ENCODE assay signal across 23 mouse cellular contexts in genomic region chr15:8868021-8868420, GRCm38 (mm10).
"Had no signal": no experiment of that assay in that cellular context is flagged by ENCODE, and none has a peak within 500 bp of the region (broad histone marks: within the 10 kb centered on the region; RNA-seq: fewer than 3 reads in every experiment).

No protein-coding gene starts in this region.

- H3K4me2 ChIP-seq: heart, embryonic 11.5 days; heart, embryonic 13.5 days; heart, embryonic 15.5 days; hindbrain, embryonic 13.5 days; hindbrain, embryonic 15.5 days; kidney, embryonic 15.5 days; limb, embryonic 13.5 days; limb, embryonic 15.5 days had no signal

- H3K9me3 ChIP-seq: heart, embryonic 13.5 days; heart, embryonic 15.5 days; hindbrain, embryonic 13.5 days; hindbrain, embryonic 15.5 days; kidney, embryonic 15.5 days; limb, embryonic 13.5 days; limb, embryonic 15.5 days had no signal

- H3K9ac ChIP-seq: forebrain, postnatal 0 days; heart, embryonic 13.5 days; heart, embryonic 15.5 days; hindbrain, embryonic 13.5 days; hindbrain, embryonic 15.5 days; kidney, embryonic 15.5 days; limb, embryonic 13.5 days; limb, embryonic 15.5 days had no signal

- H3K4me3 ChIP-seq: heart, embryonic 13.5 days; heart, embryonic 15.5 days; hindbrain, embryonic 13.5 days; hindbrain, embryonic 15.5 days; kidney, embryonic 15.5 days; limb, embryonic 13.5 days; limb, embryonic 15.5 days had no signal

- H3K4me1 ChIP-seq: heart, embryonic 15.5 days; hindbrain, embryonic 15.5 days; limb, embryonic 13.5 days; limb, embryonic 15.5 days had no signal

- ATAC-seq: intestine, embryonic 16.5 days had no signal

- H3K36me3 ChIP-seq: heart, embryonic 13.5 days; heart, embryonic 15.5 days; hindbrain, embryonic 13.5 days; hindbrain, embryonic 15.5 days; kidney, embryonic 15.5 days; limb, embryonic 13.5 days; limb, embryonic 15.5 days had no signal

- H3K27me3 ChIP-seq: heart, embryonic 13.5 days; heart, embryonic 15.5 days; hindbrain, embryonic 13.5 days; hindbrain, embryonic 15.5 days; kidney, embryonic 15.5 days; limb, embryonic 13.5 days; limb, embryonic 15.5 days had no signal

- H3K27ac ChIP-seq: heart, embryonic 13.5 days; heart, embryonic 15.5 days; kidney, embryonic 15.5 days; kidney, postnatal 0 days; limb, embryonic 13.5 days; limb, embryonic 15.5 days had no signal

- DNase-seq: gastrocnemius, postnatal 14 days; gastrocnemius, postnatal 36 days; heart, adult 18-20 months; heart, postnatal 14 days; heart, postnatal 36 days; kidney, adult 11 months; kidney, adult 2 months; kidney, adult 9 months; kidney, postnatal 14 days; kidney, postnatal 36 days; layer of hippocampus, adult 9-11 months; layer of hippocampus, postnatal 36 days had no signal
